Mouse (Mus musculus) gastrocnemius, postnatal 10 days (tissue): ENCODE data around the gene Zdhhc22. TPM values are rescaled to one million over a fixed set of nuclear protein-coding genes. Genes with fewer than 3 reads are reported as not detected.

Experiments used
- DNase-seq: peaks from one replicate; pipeline ENCODE4 v3.0.0; 2021; ENCODE audit warnings: mixed read lengths
- microRNA-seq, 2 experiments: library from miRNA; unstranded; fragments of <30 nt; microRNA quantifications; one replicate each; pipeline ENCODE4 v1.2.0; 2021
- total RNA-seq, 2 experiments: library from RNA; stranded (reverse); gene quantifications; 2 replicates each; pipeline ENCODE4 v1.2.3; 2021

Gene Zdhhc22
- total RNA-seq, 2 experiments from 2014 or later: not detected

DNA sequence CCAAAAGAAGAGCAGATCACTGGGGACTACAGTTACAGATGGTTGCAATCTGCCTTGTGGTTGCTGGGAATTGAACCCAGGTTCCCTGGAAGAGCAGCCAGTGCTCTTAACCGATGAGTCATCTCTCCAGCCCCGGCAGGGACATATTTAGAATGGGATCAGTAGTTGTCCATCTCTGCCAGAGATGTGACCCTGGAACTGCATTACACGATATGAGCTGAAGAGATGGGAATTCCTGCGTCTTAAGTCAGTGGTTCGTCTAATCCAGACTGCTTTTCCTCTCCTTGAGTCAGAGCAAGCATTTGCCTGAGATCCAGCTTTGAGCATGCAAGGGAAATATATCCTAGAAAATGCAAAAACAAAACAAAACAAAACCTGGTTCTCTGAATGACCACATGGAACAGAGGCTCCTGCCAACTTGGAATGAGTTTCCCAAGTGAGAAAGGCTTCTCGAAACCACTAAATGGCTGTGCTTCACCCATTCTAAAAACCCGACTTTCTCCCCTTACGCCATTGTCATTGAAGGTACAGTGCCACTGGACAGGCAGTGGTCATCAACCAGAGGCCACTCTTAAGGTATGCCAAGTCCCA is 54.4 kb downstream of the Zdhhc22 start:
- DNase-seq: no peak

GRCm38 (mm10) chr12:86934748-86935147 is 55.5 kb downstream of the Zdhhc22 start:
- no peak for DNase-seq

GRCm38 (mm10) chr12:86932575-86932952 is 57.7 kb downstream of the Zdhhc22 start:
- peak; percentile 32 for DNase-seq

DNA sequence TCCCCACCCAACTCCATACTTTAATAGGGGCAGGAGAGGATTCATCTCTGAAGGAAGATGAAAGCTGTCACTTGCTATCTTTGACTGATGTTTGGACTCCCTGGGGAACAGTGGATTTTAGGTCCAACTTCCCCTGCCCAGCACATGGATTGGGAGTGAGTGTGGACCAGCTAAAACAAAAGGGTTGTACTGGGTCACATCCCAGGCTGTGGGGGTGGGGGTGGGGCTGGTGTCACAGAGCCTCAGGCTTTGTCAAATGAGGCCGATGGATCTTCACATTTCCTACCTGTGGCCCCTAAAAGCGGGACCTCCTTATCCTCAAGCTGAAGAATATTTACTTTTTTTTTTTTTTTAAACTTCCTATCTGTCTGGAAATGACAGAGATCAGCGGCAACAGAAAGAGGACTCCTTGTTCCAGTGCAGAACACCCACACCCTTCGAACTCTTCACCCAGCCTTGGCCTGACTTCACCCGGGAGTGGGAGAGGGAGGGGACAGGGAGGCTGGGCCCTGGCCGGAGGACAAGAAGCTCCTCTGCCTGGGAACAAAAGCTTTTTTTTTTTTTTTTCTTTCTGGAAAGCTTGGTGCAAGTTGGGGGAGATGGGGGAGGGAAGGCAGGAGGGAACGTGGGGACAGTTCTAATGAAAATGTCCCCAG is 58.2 kb downstream of the Zdhhc22 start:
- DNase-seq: peak; percentile 70

GRCm38 (mm10) chr12:86930934-86931729 is 59.1 kb downstream of the Zdhhc22 start:
- no peak for DNase-seq

Small RNA genes within 50 kb of the gene (microRNA-seq; reads per million reads assigned to microRNA genes)
- gene Gm25847: 0 reads per million in 2 experiments

Other genes with a start within 250 kb of the Zdhhc22 start
- 10 to 100 TPM; 42.9 to 46.7 TPM for gene Irf2bpl, start 105.6 kb downstream of the Zdhhc22 start, total RNA-seq
- 10 to 100 TPM; 17.5 to 22.8 TPM for gene Cipc, start 43.4 kb downstream of the Zdhhc22 start, total RNA-seq
- gene Tmem63c, start 30.9 kb upstream of the Zdhhc22 start, total RNA-seq: under 1 TPM; 0.23 to 0.29 TPM
- under 1 TPM in 1 of 2 experiments, not detected in 1; 0.28 TPM for gene Ngb, start 112.1 kb upstream of the Zdhhc22 start, total RNA-seq
- 10 to 100 TPM; 47.1 to 49.6 TPM for gene Gstz1, start 156.7 kb upstream of the Zdhhc22 start, total RNA-seq
- gene Pomt2, start 157.5 kb upstream of the Zdhhc22 start, total RNA-seq: 1 to 10 TPM; 6.3 to 8.9 TPM
- under 1 TPM; 0.14 to 0.50 TPM for gene Samd15, start 209.3 kb upstream of the Zdhhc22 start, total RNA-seq
- 1 to 10 TPM; 2.4 to 3.5 TPM for gene Tmed8, start 210.0 kb upstream of the Zdhhc22 start, total RNA-seq
- gene Noxred1, start 248.3 kb upstream of the Zdhhc22 start, total RNA-seq: under 1 TPM in 1 of 2 experiments, not detected in 1; 0.27 TPM